ENCODE assay signal across 1 mouse cellular context in the genomic region with DNA sequence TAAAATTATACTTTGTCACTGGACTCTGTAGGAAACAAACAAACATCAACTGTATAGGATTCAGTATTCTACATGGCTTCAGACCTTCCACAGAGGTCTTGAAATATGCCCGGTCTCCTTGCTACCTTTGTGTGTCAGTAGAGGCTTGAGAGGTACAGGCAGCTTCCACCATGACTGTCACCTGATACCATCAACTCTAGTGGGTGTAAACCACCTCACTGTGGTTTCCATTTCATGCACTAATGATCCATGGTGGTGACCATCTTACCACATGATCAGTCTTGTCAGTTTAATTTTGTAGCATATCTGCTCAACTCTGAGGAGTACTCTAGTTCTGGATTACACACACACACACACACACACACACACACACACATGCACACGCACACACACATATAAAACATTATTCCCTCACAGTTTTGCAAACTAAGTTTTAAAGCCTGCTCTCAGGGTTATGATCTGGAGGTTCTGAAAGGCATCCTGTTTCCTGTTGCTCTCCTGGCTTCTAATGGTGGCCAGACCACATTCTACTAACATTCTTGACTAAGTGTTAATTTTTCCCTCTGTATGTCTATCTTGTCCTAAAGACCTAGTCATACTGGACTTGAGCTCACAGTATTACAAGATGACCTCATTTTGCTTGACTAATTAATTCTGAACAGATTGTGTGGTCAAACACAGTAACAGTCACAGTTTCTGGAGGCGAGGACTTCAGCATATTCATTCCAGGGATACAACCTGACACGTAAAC.
TF ChIP-seq lines count a peak whose summit lies in the region.

No protein-coding gene starts in this region.

TF ChIP-seq in MEL, 35 proteins besides CTCF, POLR2A, EP300 and RAD21 (continued from another document):
- no peak for TF ChIP-seq GABPA (IDR thresholded peaks at IDR 0.05; ENCODE audit: low read depth, low read length)
